Comparison of ENCODE assay signal across 8 mouse cellular contexts in genomic region chr5:116288849-116289570, GRCm38 (mm10). TPM values are rescaled to one million over a fixed set of nuclear protein-coding genes. Genes with fewer than 3 reads are reported as not detected.
DNase-seq lines count a peak whose midpoint lies in the region; ATAC-seq lines count a peak whose summit lies in the region.

Gene Ccdc60 (minus strand): TSS chr5:116288985.

- peak; percentile 52 to 61 for DNase-seq in cerebellum, postnatal 10 days
- no peak for DNase-seq in cerebellum, adult 9-11 months
- peak; percentile 87 for DNase-seq in embryonic facial prominence, embryonic 14.5 days (ENCODE audit: low spot score)
- peak; percentile 5 for DNase-seq in induced T-regulatory cell, adult 2 months (ENCODE audit: low read depth)
- DNase-seq in retina, postnatal 1 day: peak; percentile 93
- no peak for DNase-seq in gastrocnemius, adult 18-20 months (ENCODE audit: low spot score)
- no peak for DNase-seq in gastrocnemius, postnatal 14 days

- intact Hi-C loops in gastrocnemius, postnatal 14 days (cut with DNase I; ENCODE audit: low total_unique reads): no loop called here

- ATAC-seq in embryonic facial prominence, embryonic 14.5 days (ENCODE audit: low read depth): peak; percentile 87
- peak; percentile 79; the same call in 1 of the 2 replicates for ATAC-seq in lung, embryonic 15.5 days (ENCODE audit: borderline replicate concordance, extremely low read depth, low FRiP score, low TSS enrichment)

- H3K4me3 ChIP-seq in embryonic facial prominence, embryonic 14.5 days (ENCODE audit: low read depth, low read length): peak within 1 kb of the TSS; percentile 19; the same call in 1 of the 2 replicates
- H3K4me3 ChIP-seq in lung, embryonic 15.5 days: peak within 1 kb of the TSS; percentile 25

- 5% methylated on average over 27 of the region's 28 CpGs for WGBS in embryonic facial prominence, embryonic 14.5 days
- 8% methylated on average over 28 of the region's 28 CpGs for WGBS in lung, embryonic 15.5 days

- H3K9ac ChIP-seq in embryonic facial prominence, embryonic 14.5 days (ENCODE audit: low read depth, low read length): peak within 1 kb of the TSS; percentile 34; the same call in 1 of the 2 replicates
- no peak within 1 kb of the TSS for H3K9ac ChIP-seq in lung, embryonic 15.5 days

- H3K9me3 ChIP-seq in embryonic facial prominence, embryonic 14.5 days (ENCODE audit: control insufficient read depth, low read length): no peaks in the 10 kb centered on the region
- H3K9me3 ChIP-seq in lung, embryonic 15.5 days: no peaks in the 10 kb centered on the region

- 0 out of 2 replicates have a peak, but pooled peaks cover 5% of the 10 kb centered on the region for H3K27me3 ChIP-seq in embryonic facial prominence, embryonic 14.5 days (replicated peaks; ENCODE audit: control insufficient read depth, insufficient read depth, low read length)
- no peaks in the 10 kb centered on the region for H3K27me3 ChIP-seq in lung, embryonic 15.5 days

- no peak within 1 kb of the TSS for H3K27ac ChIP-seq in embryonic facial prominence, embryonic 14.5 days (replicated peaks; ENCODE audit: low read depth, low read length)
- H3K27ac ChIP-seq in lung, embryonic 15.5 days: no peak within 1 kb of the TSS

- peak within 1 kb of the TSS; percentile 50 for H3K4me2 ChIP-seq in embryonic facial prominence, embryonic 14.5 days (ENCODE audit: low read depth, low read length)
- peak within 1 kb of the TSS; percentile 55 for H3K4me2 ChIP-seq in lung, embryonic 15.5 days

- no peaks in the 10 kb centered on the region for H3K36me3 ChIP-seq in embryonic facial prominence, embryonic 14.5 days (ENCODE audit: control insufficient read depth, insufficient read depth, low read length)
- H3K36me3 ChIP-seq in lung, embryonic 15.5 days: no peaks in the 10 kb centered on the region

- H3K4me1 ChIP-seq in embryonic facial prominence, embryonic 14.5 days (ENCODE audit: control insufficient read depth, insufficient read depth, low read length): peaks cover 23% of the 10 kb centered on the region
- H3K4me1 ChIP-seq in lung, embryonic 15.5 days: peaks cover 16% of the 10 kb centered on the region

RNA-seq across cellular contexts. Expression of gene Ccdc60, which starts in this region (rescaled TPM):
- 1.1 and 1.9 TPM in 2 replicates for polyA plus RNA-seq in embryonic facial prominence, embryonic 14.5 days (2014; fragmentation: Nextera tagmentation; extraction: Ambion mirVana)
- polyA plus RNA-seq in lung, embryonic 15.5 days (2015; fragmentation: Nextera tagmentation; extraction: Ambion mirVana): 1.0 and 1.2 TPM in 2 replicates
- total RNA-seq in gastrocnemius, adult 18-20 months (2021): not detected
- not detected for total RNA-seq in gastrocnemius, postnatal 14 days (2021)

Comparison
In these comparisons a context has a peak if more than half of its experiments do, and no peak if none do; other contexts are left out.
1. DNase-seq: peak in cerebellum, postnatal 10 days (2 of 2), embryonic facial prominence, embryonic 14.5 days (single experiment), induced T-regulatory cell, adult 2 months (single experiment) and retina, postnatal 1 day (single experiment); none in cerebellum, adult 9-11 months (single experiment), gastrocnemius, adult 18-20 months (single experiment) and gastrocnemius, postnatal 14 days (single experiment).